Mouse (Mus musculus): ENCODE measurements around the gene Fbxo22.
A peak's percentile ranks its signal among the peaks of the same experiment; 100 is the strongest.
"Not testable (repeated sequence)": the region's sequence is repeated elsewhere in the genome, so short reads cannot be mapped to it uniquely, and the experiment has no call there.

The Fbxo22 gene

DNA sequence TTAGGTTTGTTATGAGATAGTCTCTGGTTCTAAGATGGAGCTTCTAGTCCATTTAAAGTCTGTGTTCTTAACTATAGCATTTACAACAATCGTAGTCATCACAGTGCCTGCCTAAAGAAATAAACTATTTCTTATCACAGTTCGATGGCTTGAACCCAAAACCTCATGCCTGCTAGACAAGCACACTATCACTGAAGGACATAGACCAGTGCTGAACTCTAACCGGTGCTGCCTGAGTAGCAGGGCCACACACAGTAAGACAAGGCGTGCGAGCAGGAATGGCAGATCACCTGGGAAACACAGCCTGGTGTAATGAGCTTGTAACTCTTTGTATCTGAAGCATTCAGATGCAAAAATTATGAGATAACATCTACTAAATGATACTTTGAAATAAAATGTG, 32.1 kb downstream of the Fbxo22 start:
- no peak for DNase-seq

DNA sequence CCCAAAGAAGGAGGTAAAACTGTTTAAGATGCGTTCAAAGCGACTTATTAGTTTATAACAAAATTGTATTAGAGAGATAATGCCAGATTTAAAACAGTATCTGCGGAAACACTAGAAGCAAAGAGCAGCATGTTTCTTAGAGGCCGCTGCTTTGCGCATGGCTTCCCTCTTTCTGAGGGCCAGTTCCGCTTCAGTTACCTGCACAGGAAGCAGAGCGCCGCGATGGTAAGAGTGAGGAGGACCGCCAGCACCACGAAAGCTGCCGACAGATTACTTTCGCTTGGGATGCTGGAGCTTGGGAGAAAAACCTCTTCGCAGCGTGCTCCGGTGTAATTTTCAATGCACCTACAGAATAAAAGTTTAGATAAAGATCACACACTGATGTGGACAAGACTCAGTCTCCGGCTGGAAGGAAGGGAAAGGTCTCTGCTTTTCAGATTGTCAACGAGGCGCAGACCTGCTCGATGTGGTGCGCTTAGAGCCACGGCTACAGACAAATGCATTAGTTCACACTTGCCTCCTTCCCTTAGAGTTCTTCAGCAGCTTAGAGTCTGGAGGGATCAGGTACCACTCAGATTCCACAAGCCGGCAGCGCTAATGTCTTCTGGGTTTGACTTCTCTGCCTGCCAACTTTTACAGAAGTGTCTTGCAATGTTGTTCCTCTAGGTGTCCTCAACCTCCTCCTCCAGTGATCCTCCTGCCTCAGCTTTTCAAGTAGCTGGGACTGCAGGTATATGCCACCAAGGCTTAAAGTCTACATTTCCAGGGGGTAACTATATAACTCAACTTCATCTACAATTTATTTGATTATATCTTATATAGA, 33.3 kb downstream of the Fbxo22 start:
- peak; percentile 14 to 26 for DNase-seq

DNA sequence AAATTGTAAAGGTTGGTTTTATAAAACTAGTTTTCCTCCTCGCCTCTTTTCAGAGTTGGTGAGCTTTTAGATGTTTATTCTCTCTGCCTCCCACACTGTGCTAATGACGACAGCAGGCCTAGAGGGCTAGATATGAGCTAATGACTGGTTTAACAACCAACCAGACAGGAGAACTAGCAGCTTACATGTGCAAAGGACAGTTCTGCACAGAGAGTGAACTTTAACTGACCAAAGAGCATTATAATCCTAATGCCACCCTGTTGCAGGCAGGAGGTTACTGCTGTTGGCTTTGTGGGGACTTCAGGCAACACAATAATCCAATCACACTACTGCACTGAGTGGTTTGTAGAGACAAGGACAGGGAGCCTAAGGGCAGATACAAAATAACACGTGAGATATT, 34.6 kb downstream of the Fbxo22 start:
- DNase-seq, result no peak

DNA sequence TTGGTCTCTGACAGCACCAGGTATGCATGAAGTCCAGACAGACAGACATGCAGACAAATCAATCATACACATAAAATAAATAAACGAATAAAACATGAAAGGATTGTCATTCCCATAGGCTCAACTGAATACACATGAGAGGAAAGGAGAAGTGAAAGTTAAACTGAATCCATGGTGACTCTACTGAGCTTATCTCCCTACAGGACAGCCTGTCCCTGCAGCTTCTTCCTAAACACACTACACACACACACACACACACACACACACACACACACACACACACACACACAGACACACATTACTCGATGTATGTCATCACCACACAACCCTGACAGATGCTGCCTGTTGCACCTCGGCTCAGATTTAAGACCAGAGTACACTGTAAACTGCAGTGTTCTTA, 35.4 kb downstream of the Fbxo22 start:
- no peak for DNase-seq

DNA sequence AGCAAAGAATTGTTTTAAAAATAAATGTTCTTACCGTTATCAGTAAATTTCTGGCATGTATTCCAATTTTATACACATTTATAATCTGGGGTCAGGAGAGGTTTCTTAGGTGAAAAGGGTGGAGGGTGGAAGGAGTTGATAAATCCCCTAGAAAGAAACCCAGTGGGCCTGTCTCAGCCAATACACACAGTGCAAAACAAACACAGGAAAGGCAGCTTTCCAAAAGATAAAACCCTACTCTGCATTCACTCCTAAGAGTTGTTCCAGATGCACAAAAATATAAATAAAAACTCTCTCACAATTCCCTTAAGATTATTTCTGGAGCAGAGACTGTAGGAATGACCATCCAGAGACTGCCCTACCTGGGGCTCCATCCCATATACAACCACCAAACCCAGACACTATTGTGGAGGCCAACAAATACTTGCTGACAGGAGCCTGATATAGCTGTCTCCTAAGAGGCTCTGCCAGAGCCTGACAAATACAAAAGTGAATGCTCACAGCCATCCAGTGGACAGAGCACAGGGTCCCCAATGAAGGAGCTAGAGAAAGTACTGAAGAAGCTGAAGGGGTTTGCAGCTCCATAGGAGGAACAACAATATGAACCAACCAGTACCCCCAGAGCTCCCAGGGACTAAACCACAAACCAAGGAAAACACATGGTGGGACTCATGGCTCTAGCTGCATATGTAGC, 36.5 kb downstream of the Fbxo22 start:
- not testable (repeated sequence) for DNase-seq

DNA sequence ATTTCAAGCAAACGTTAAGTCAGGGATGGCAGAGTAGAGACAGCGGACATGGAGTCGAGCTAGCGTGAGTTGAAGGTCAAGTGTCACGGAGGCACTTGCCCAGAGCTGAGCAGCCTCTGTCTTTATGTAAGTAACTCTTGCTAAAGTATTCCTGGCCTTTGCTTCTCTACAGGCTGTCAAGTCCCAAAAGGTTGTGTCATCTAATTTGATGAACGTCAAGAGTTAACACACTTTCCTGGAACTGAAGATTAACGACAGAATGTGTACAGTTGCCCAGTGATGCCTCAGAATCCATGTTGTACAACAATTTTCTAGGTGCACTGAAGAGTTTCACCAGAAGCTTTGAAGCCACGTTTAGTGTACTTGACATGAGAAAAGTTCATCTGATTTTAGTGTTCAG, 37.7 kb downstream of the Fbxo22 start:
- DNase-seq, result no peak

DNA sequence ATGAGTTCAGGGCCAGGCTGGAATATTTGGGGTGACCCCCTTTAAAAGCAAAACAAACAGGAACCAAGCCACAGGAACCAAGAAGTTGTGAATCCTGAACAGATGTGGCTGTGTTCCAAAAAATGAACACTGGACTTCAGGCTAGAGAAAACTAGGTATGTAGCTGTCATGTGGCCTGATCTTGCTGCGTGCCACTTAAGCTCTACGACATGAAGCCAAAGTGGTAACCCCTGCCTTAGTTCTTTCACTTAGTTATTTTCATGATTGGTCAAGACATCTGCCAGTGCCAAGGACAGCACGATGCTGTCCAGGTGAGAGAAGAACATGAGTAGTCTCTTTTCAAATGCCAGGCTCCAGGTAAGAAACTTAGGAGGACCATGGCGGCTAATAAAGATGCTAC, 38.2 kb downstream of the Fbxo22 start:
- DNase-seq, result no peak

DNA sequence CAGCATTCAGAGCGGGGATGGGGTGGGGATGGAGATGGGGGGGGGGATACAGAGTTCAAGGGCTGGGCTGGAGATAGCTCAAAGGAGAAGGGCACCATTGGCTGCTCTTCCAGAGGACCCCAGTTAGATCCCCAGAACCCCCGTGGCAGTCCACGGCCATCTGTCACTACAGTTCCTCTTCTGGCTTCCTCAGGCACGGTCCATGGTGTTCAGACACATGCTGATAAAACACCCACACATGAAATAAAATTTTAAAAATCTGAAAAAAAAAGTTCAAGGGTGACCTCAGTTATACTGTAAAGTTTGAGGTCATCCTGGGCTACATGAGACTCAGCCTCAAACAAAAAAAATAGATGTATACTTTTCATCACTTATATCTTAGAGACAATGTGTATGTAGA, 39.7 kb downstream of the Fbxo22 start:
- DNase-seq, result no peak

DNA sequence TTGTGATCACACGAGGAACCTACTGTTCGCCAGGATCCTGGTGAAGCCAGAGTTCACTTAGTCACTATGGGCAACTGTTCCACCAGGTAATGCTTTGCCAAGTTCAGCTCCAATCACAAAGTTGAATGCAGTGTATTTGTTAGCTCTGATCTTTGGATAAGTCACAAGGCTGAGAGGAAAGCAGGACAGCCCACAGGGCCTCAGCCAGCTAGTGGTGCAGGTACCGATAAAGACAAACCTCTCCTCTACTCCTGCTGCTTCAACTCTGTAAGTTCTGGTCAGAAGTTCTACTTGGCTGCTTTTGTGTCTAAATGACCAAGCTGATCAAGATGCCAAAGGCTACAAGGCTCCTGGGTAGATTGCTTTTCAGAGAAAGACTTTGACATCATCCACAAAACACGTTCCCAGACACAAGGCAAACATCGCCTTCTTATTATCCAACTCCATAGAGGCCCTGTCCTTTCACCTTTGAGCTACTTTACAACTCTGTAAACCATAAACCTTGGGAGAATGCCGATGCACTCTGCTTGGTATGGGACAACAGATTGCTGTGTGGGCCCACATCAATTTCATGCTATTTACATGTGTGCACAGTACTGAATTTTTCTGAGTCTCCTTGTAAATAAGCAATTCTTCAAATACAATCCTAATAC, 42.0 kb downstream of the Fbxo22 start:
- DNase-seq, result no peak

DNA sequence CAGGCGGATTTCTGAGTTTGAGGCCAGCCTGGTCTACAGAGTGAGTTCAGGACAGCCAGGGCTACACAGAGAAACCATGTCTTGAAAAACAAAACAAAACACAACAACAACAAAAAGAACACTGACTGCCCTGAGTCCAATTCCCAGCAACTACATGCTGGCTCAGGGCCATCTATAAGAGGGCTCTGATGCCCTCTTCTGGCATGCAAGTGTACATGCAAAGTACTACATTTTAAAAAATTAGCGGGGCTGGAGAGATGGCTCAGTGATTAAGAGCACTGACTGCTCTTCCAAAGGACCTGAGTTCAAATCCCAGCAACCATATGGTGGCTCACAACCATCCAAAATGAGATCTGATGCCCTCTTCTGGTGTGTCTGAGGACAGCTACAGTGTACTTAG, 43.4 kb downstream of the Fbxo22 start:
- DNase-seq, result peak in 1 of 2 experiments; percentile 24

DNA sequence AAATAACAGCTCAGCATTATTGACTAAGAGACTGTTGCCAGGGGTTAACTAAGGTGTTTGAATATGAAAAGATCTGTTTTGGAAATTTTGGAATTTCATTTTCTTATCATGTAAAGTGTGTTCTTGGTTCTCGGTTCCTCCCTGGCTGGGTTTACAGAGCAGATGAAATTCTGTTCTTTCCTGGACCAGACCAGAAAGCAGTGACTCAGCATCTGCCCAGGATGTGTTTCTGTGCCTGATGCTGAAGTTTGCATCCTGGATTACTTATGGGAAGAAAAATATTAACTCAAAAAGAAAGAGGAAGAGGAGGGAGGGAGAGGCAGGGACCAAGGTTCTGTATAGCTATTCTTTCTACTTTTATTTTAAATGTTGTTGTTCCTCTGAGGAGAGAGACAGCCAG, 45.1 kb downstream of the Fbxo22 start:
- DNase-seq, result no peak

DNA sequence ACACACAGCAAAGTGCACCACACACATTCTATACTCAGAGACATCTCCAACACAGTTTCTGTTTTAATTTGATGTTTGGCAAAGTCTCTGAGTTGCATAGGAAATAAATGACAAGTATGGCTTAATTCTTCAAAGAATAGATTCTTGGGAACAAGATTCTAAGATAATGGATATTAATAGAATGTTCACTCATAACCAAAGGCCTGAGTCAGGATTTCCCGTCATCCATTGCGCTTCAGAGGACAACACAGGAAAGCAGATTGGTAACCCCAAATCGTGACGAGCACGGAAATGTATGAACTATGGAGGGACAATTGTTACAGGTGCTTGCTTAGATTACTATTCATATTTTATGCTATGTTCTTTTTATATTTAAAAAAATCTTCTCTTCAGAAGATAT, 46.3 kb downstream of the Fbxo22 start:
- DNase-seq, result no peak

DNA sequence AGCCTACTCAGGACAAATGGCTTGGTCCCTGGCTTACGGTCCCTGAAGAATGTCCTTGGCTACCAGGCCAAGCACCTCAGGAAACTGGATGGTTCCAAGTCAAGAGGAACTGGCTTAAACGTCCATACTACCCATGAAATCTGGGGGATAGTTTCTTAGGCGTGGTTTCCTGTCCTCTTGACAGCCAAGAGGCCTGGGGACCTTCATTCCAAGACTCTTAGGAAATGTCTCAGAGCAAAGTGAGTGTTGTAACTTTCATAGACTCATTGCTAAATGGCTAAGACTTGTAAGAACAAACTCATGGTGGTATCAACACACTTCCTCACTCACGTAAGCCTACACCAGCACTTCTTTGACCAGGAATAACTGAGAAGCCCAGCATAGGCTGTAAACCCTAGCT, 46.9 kb downstream of the Fbxo22 start:
- no peak for DNase-seq

DNA sequence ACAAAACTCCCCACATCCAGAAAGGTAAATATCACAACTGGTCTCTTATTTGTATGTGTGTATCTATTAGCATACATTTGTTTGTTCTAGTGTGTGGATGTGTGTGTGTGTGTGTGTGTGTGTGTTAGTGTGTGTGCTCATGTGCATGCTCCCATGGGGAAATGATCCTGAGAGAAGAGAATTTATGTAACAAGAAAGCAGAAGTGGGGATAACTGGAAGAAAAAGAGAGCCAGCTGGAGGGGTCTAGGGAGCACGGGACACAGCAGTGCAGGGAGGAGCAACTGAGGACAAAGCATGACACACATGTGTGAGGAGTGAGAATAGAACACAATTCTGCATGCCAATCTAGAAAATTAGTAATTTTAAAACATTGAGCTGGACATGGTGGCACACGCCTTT, 48.4 kb downstream of the Fbxo22 start:
- no peak for DNase-seq

DNA sequence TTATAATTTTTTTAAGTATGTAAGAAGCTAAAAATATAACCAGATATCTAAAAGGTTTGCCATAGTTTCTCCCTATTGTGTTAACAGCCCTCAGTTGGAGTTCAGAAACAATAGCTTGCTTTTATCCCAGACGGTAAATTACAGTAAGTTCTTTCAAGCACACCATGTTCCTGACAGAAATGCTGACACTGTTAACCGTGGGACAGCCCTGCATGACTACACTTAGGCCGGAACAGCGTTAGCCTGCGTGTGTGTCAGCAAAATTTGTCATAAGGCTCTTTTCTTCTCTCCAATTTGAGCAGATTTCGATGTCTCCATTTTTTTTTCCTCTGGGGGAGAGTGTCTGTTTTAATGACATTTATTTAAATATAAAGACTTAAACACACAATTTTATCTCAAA, 51.0 kb downstream of the Fbxo22 start:
- DNase-seq, result no peak

DNA sequence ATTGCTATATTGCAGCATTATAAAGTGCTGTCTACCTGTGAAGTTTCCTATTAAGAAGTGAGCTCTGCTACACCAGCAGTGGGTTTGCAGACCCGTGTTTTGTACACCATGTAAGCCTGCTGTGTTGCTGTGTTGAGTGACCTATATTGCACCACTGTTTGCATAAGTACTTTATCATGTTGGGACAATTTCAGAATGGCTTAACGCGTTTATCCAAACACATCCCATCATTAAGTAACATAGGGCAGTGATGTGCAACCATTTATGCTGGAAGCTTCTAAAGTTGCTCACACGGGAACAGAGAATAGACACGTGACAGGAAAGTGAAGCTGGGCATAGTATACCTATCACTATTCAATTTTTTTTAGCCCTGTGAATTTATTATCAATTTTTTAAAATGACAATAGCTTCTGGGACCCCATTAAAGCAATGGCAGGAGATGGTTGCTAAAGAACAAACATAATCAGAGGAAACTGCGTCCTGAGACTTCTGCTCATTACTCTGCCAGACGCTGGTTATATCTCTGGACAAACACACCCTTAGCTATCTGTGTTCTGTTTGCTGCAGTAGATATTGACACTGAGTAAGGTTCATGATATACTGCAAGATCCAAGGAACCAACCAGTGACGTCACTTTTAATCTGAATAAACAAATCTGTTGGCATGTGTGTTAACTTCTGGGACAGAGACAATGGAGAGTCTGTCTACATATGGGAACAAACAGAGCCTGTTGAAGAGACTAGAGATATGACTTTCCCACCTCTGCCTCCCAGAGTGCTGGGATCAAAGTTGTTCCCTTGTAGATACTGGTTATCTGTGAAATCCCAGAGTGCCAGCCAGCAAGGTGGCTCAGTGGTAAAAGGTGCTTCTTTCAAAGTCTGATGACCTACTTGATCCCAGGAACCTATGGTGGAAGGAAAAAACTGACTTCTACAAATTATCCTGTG, 55.9 kb downstream of the Fbxo22 start:
- DNase-seq, result no peak

DNA sequence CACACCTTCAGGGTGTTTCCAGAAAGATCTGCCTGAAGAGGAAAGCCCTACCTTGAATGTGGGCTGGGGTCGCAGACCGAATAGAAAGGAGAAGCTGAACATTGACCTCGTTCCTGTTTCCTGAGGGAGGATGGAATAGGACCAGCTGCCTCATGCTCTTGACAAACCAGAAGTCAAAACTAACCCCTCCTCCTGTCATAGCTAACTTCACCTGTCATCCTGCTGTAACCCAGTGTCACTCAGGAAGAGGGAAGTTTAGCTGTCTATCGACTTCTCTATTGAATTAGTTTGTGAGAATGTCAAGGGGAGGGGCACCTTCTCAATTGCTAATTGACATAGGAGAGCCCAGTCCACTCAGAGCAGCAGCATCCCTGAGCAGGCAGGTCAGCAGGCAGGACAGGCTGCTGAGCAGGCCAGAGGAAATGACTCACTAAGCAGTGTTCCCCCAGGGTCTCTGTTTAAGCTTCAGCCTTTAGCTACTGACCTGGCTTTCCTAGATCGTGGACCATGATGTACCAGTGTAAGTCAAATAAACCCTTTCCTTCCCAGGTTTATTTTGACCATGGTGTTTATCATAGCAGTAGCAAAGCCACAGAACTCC, 63.3 kb downstream of the Fbxo22 start:
- DNase-seq, result no peak

DNA sequence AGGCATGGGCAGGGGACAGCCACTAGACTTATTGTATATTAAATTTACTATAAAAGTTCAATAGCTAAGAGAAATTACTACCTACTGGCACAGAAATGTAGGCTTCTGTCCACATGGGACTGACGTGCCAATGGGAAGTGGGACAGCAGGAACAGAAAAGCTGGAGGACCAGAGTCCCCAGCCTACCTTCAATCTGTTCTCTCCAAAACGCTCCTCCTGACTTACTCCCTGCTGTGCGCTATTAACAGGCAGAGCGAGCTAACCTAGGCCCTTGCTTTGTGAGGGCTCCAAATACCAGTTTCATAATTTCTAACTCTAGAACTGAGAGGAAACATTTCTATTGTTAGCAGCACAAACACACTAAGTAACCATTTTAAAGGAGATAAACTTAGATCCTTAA, 65.2 kb downstream of the Fbxo22 start:
- peak; percentile 66 to 72 for DNase-seq
